Mouse (Mus musculus): ENCODE measurements around the gene Nadk. TPM values are rescaled to one million over a fixed set of nuclear protein-coding genes. Genes with fewer than 3 reads are reported as not detected.

Gene Nadk
- polyA plus RNA-seq, 1 experiment from 2014 or later, result 95.1 TPM

- DNase-seq (no peak), ATAC-seq (ENCODE audit: low FRiP score, low TSS enrichment) (no peak)
- no peak overlapping the region for H3K9ac ChIP-seq (replicated peaks; ENCODE audit: low read length)
- no peaks in the 10 kb centered on the region for H3K27me3 ChIP-seq (ENCODE audit: control insufficient read depth, insufficient read depth, low read length)
- H3K4me1 ChIP-seq (ENCODE audit: control insufficient read depth, insufficient read depth, low read length), result no peaks in the 10 kb centered on the region
- H3K36me3 ChIP-seq (ENCODE audit: control insufficient read depth, insufficient read depth, low read length), result peaks cover 89% of the 10 kb centered on the region
- no peaks in the 10 kb centered on the region for H3K9me3 ChIP-seq (ENCODE audit: control insufficient read depth, low read length)
- no peak overlapping the region for H3K27ac ChIP-seq (replicated peaks; ENCODE audit: low read depth, low read length)
- no peak overlapping the region for H3K4me2 ChIP-seq (ENCODE audit: low read length)
- H3K4me3 ChIP-seq (replicated peaks; ENCODE audit: low read depth, low read length), result no peak overlapping the region
Measured at GRCm38 (mm10) chr4:155635766-155636499, 73.8 kb downstream of the Nadk start.

Other genes with a start within 250 kb of the Nadk start
- 65.4 and 68.5 TPM in 2 replicates for gene Prkcz, start 201.0 kb upstream of the Nadk start, polyA plus RNA-seq (2014; fragmentation: Nextera tagmentation; extraction: Ambion mirVana)
- 0.19 TPM in 1 of 2 replicates, not detected in the other for gene Gabrd, start 164.3 kb upstream of the Nadk start, polyA plus RNA-seq (2014; fragmentation: Nextera tagmentation; extraction: Ambion mirVana)
- 3.3 and 3.6 TPM in 2 replicates for gene Cfap74, start 153.2 kb upstream of the Nadk start, polyA plus RNA-seq (2014; fragmentation: Nextera tagmentation; extraction: Ambion mirVana)
- gene Tmem52, start 93.3 kb upstream of the Nadk start, polyA plus RNA-seq (2014; fragmentation: Nextera tagmentation; extraction: Ambion mirVana), result 0.57 TPM in 1 of 2 replicates, not detected in the other
- gene Gnb1, start 71.0 kb upstream of the Nadk start, polyA plus RNA-seq (2014; fragmentation: Nextera tagmentation; extraction: Ambion mirVana), result 1,231 and 1,263 TPM in 2 replicates
- gene Slc35e2, start 39.0 kb downstream of the Nadk start, polyA plus RNA-seq (2014; fragmentation: Nextera tagmentation; extraction: Ambion mirVana), result 15.6 and 19.9 TPM in 2 replicates
- 49.4 and 49.9 TPM in 2 replicates for gene Cdk11b, start 62.5 kb downstream of the Nadk start, polyA plus RNA-seq (2014; fragmentation: Nextera tagmentation; extraction: Ambion mirVana)
- gene Gm10563, start 83.0 kb downstream of the Nadk start, polyA plus RNA-seq (2014; fragmentation: Nextera tagmentation; extraction: Ambion mirVana), result not detected in 2 replicates
- gene Mmp23, start 91.0 kb downstream of the Nadk start, polyA plus RNA-seq (2014; fragmentation: Nextera tagmentation; extraction: Ambion mirVana), result 2.5 and 3.9 TPM in 2 replicates
- 39.6 and 40.8 TPM in 2 replicates for gene Mib2, start 106.8 kb downstream of the Nadk start, polyA plus RNA-seq (2014; fragmentation: Nextera tagmentation; extraction: Ambion mirVana)
- 6.3 and 13.8 TPM in 2 replicates for gene Fndc10, start 132.0 kb downstream of the Nadk start, polyA plus RNA-seq (2014; fragmentation: Nextera tagmentation; extraction: Ambion mirVana)
- gene Ssu72, start 142.4 kb downstream of the Nadk start, polyA plus RNA-seq (2014; fragmentation: Nextera tagmentation; extraction: Ambion mirVana), result 162 and 177 TPM in 2 replicates
- gene Tmem240, start 172.4 kb downstream of the Nadk start, polyA plus RNA-seq (2014; fragmentation: Nextera tagmentation; extraction: Ambion mirVana), result 7.5 and 19.8 TPM in 2 replicates
- gene Atad3a, start 198.7 kb downstream of the Nadk start, polyA plus RNA-seq (2014; fragmentation: Nextera tagmentation; extraction: Ambion mirVana), result 77.4 and 79.8 TPM in 2 replicates
- 18.0 and 24.4 TPM in 2 replicates for gene Vwa1, start 212.3 kb downstream of the Nadk start, polyA plus RNA-seq (2014; fragmentation: Nextera tagmentation; extraction: Ambion mirVana)
- gene Tmem88b, start 223.5 kb downstream of the Nadk start, polyA plus RNA-seq (2014; fragmentation: Nextera tagmentation; extraction: Ambion mirVana), result 0.43 and 0.51 TPM in 2 replicates
- gene Ankrd65, start 228.1 kb downstream of the Nadk start, polyA plus RNA-seq (2014; fragmentation: Nextera tagmentation; extraction: Ambion mirVana), result not detected in 2 replicates
- 255 and 298 TPM in 2 replicates for gene Mrpl20, start 240.5 kb downstream of the Nadk start, polyA plus RNA-seq (2014; fragmentation: Nextera tagmentation; extraction: Ambion mirVana)

Measured in midbrain, embryonic 14.5 days (tissue).